35 mouse cellular contexts compared by ENCODE assay signal in the genomic region with DNA sequence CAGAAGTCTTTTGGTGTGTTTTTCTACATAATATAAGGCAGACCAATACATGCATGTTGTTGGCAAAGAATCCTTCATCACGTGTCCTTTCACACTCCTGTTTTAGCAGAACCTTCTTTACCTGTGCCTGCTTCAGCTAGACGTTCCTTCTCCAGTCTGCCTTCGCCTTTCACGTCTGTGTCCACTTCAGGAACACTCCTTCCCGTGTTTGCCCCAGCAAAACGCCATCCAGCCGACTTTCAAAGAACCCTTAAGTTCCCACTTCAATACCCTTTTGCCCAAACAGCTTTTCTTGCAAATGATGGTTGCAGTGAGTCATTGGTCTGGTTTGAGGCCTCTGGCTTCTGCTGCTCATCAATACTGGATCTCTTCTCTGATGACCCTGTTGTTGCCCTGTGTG. TPM values are rescaled to one million over a fixed set of nuclear protein-coding genes. Genes with fewer than 3 reads are reported as not detected.
"Had no signal": no experiment of that assay in that cellular context is flagged by ENCODE, and none has a peak within 500 bp of the region (broad histone marks: within the 10 kb centered on the region; RNA-seq: fewer than 3 reads in every experiment).

No protein-coding gene starts in this region.

- ATAC-seq: hindbrain, embryonic 16.5 days; hindbrain, postnatal 0 days; inflammation-experienced regulatory T-cells, adult 6 months; intestine, embryonic 15.5 days; intestine, embryonic 16.5 days; intestine, postnatal 0 days had no signal

- H3K4me3 ChIP-seq: heart, embryonic 10.5 days; heart, embryonic 12.5 days; heart, embryonic 13.5 days; heart, embryonic 15.5 days; hindbrain, embryonic 10.5 days; hindbrain, embryonic 12.5 days; hindbrain, embryonic 13.5 days; hindbrain, embryonic 15.5 days; intestine, embryonic 15.5 days; kidney, embryonic 15.5 days; layer of hippocampus, adult 2 months had no signal

- H3K27me3 ChIP-seq: heart, embryonic 12.5 days; heart, embryonic 13.5 days; heart, embryonic 15.5 days; hindbrain, embryonic 12.5 days; hindbrain, embryonic 13.5 days; hindbrain, embryonic 15.5 days; intestine, embryonic 15.5 days; kidney, embryonic 15.5 days had no signal

- H3K4me2 ChIP-seq: heart, embryonic 11.5 days; heart, embryonic 12.5 days; heart, embryonic 13.5 days; heart, embryonic 15.5 days; hindbrain, embryonic 12.5 days; hindbrain, embryonic 13.5 days; hindbrain, embryonic 14.5 days; hindbrain, embryonic 15.5 days; intestine, embryonic 15.5 days; kidney, embryonic 15.5 days had no signal

- H3K9ac ChIP-seq: heart, embryonic 12.5 days; heart, embryonic 13.5 days; heart, embryonic 15.5 days; hindbrain, embryonic 12.5 days; hindbrain, embryonic 13.5 days; hindbrain, embryonic 14.5 days; hindbrain, embryonic 15.5 days; intestine, embryonic 15.5 days; kidney, embryonic 15.5 days had no signal

- H3K27ac ChIP-seq: heart, embryonic 10.5 days; heart, embryonic 13.5 days; heart, embryonic 15.5 days; hindbrain, embryonic 10.5 days; hindbrain, embryonic 12.5 days; hindbrain, embryonic 13.5 days; hindbrain, embryonic 14.5 days; hindbrain, embryonic 15.5 days; hindbrain, postnatal 0 days; intestine, embryonic 15.5 days; kidney, embryonic 15.5 days; kidney, postnatal 0 days; layer of hippocampus, adult 2 months had no signal

- H3K9me3 ChIP-seq: heart, embryonic 10.5 days; heart, embryonic 12.5 days; heart, embryonic 13.5 days; heart, embryonic 15.5 days; hindbrain, embryonic 10.5 days; hindbrain, embryonic 12.5 days; hindbrain, embryonic 13.5 days; hindbrain, embryonic 15.5 days; intestine, embryonic 15.5 days; kidney, embryonic 15.5 days had no signal

- DNase-seq: heart, postnatal 10 days; heart, postnatal 14 days; heart, postnatal 36 days; heart, postnatal 4 days; kidney, adult 11 months; kidney, adult 18-20 months; kidney, adult 2 months; kidney, adult 8-10 months; kidney, adult 9 months; kidney, postnatal 10 days; kidney, postnatal 14 days; kidney, postnatal 25 days; kidney, postnatal 36 days; kidney, postnatal 4 days; layer of hippocampus, adult 9-11 months; layer of hippocampus, postnatal 36 days had no signal

RNA-seq across cellular contexts. Expression of a gene that starts 48.0 kb away (rescaled TPM):
- polyA plus RNA-seq: inflammation-experienced regulatory T-cells, adult 6 months had no signal
